Comparison of ENCODE assay signal across 15 mouse cellular contexts in the genomic region with DNA sequence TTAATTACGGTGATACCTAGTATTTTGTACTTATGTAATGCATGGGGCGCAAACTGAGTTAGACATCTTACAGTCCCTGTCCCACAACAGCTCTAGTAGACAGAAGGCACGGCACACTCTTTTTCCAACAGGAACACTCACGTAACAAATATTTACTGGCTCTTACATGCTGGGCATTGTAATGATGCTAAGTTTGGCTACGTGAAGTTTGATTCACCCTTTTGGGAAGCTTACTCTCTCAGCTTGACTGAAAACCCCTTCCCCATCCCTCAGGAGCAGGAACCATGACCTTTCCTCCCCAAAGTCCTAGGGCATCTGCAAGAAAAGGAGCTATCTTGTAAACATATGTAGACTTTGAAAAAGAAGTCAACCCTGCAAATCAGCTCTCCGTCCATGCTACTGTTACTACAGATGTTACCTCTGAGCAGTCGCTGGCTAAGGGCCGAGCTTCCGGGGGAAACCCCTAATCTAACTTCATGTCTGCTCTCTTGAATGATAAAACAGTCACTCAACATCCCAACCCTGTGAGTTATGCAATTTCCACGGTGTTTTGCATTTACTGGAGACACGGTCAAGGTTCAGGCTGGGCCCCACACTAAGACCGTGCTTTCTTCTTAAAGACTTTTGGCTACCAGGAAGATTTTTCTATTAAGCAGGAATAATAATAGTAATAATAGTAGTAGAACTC.
DNase-seq lines count a peak whose midpoint lies in the region; ATAC-seq lines count a peak whose summit lies in the region.
"Had no signal": no experiment of that assay in that cellular context is flagged by ENCODE, and none has a peak within 500 bp of the region (broad histone marks: within the 10 kb centered on the region; RNA-seq: fewer than 3 reads in every experiment).

No protein-coding gene starts in this region.

- DNase-seq in 416B (ENCODE audit: low read depth): peak; percentile 59
- DNase-seq in A20 (ENCODE audit: low read depth, low spot score): peak; percentile 71
- no peak for DNase-seq in cerebellum, postnatal 4 days (ENCODE audit: low spot score in 2 of 2)
- no peak for DNase-seq in lung, adult 18-20 months
- DNase-seq in urinary bladder, postnatal 36 days (ENCODE audit: low spot score in 2 of 2): no peak
- DNase-seq in layer of hippocampus, adult 9-10 months (ENCODE audit: low spot score): no peak
- DNase-seq: adrenal gland, adult 2 months; adrenal gland, postnatal 25 days; cerebellum, adult 18-20 months; cerebellum, adult 9-11 months; gastrocnemius, postnatal 25 days had no signal

- peak; percentile 47 for ATAC-seq in granulocyte monocyte progenitor cell, adult 5-6 weeks (replicated peaks; ENCODE audit: poor library complexity, severe bottlenecking)
- ATAC-seq in megakaryocyte, adult 5-6 weeks (ENCODE audit: poor library complexity, severe bottlenecking): peak; percentile 22; the same call in 1 of the 2 replicates
- ATAC-seq: forebrain, embryonic 15.5 days; Patski had no signal

Comparison
In these comparisons a context has a peak if more than half of its experiments do, and no peak if none do; other contexts are left out.
1. DNase-seq: peak in 416B (single experiment) and A20 (single experiment); none in cerebellum, postnatal 4 days (0 of 2), lung, adult 18-20 months (0 of 2), urinary bladder, postnatal 36 days (0 of 2) and layer of hippocampus, adult 9-10 months (single experiment).